Mouse (Mus musculus): ENCODE data around the gene Klf8.
"Not testable (repeated sequence)": the region's sequence is repeated elsewhere in the genome, so short reads cannot be mapped to it uniquely, and the experiment has no call there.

Gene Klf8

DNA sequence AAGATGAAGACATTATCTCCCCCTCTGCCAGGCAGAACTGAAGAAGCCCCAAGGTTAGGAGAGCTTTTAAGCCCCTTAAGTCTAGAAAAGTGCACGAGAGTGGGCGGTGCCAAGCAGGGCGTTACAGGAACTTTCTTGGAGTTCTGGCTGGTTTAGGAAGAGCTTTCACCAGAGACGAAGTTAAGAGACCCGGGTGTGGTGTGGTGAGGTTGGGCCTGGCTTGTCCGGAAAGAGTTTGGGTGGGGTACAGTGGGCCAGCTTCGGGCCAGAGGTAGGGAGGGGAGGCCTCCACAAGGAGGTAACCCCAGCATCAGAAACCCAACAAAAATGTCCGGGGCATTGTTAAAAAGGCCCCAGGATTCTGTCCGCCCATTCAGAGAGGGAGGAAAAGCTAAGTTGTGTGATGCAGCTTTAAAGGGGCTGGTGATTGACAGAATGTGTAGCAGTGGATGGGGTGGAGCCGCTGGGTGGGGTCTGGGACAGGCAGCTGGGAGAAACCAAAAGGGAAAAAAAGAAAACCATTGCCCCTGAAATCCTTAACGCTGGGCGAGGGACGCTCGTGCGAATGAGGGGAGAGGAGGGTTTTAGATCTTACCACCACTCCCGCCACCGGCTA, at the start of gene Klf8:
Gene Klf8 (plus strand): TSS at position 163 of the 616 bp plus-strand sequence.
- DNase-seq, result no peak

DNA sequence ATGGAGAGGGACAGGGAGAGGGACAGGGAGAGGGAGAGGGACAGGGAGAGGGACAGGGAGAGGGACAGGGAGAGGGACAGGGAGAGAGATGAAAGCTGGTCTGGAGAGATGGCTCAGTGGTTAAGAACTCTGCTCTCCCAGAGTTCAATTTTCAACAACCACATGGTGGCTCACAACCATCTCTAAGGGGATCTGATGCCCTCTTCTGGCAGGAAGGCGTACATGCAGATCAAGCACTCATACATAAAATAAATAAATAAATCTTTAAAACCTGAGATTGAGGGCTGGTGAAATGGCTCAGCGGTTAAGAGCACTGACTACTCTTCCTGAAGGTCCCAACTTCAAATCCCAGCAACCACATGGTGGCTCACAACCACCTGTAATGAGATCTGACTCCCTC, 38.1 kb upstream of the Klf8 start:
- not testable (repeated sequence) for DNase-seq

DNA sequence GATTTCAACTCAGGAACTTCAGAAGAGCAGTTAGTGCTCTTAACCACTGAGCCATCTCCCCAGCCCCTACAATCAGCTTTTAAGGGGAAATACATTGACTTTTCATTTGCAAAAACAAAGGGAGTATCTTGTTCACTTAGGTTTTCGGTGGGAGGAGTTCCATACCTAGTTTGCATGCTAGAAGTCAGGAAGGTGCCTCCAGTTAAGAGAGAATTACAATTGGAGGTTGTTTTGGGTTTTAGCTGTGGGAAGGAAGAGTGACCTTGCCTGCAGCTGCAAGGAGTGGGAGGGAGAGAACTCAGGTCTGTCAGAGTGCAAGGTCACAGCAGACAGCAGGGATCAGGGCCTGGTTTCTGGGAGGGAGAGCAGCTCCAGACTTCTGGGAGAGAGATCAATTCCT, 26.2 kb upstream of the Klf8 start:
- no peak for DNase-seq

DNA sequence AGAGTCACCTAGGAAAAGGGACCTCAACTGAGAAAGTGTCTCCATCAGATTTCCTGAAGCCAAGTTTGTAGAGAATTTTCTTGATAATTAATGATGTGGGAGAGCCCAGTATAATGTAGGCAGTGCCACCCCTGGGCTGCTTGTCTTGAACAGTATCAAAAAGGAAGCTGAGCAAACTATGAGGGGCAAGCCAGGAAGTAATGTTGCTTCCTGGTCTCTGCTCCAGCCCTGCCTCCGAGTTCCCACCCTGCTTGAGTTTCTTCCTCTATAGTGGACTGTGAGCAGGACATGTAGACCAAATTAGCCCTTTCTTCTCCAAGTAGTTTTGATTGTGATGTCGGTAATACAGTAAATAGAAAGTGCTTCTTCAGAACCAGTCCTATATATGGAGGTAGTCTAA, 6.0 kb upstream of the Klf8 start:
- no peak for DNase-seq

DNA sequence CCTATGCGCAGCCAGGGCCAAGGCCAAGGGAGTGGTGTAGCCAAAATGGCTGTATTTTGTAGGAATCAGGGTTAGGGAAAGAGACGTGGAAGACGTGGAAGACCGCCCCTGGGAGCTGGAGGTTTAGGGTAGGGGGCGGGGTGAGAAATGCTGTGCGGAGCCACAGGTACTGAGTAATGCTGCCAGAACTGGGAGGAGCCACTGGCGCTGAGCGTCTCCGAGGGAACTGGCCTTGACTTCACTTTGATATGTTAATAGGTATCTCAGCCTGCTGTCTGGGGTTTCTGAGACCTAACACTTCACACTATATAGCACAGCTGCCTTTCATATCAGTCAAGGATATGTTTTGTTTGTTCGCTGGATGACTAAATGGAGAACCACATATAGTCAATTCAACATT, 4.0 kb upstream of the Klf8 start:
- DNase-seq, result no peak

DNA sequence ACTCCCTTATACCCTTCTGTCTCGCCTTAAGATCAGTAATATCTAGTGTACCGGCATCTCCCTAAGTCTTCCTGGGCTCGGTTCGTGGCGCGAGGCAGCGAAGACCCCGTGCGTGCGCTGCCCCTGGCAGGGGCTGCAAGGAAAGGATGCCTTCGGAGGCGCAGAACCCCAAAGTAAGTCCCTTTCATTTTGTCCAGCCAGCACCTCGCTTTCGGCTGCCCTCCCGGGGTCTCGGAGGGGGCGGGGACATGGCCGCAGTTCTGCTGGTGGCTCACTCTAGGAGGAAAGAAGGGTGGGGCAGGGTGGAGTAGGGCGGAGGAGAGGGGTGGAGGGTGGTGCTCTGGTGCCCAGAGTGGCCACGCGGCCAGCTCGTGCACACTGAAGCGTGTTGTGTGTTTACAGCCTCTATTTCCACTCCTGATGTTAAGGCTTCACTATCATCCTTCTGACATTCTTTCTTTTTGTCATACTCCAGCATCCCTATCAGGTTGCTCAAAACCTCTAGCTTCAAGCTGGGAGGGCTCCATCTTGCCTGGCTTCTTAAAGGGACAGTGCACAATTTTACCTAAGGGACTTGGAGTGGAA, 746 bp downstream of the Klf8 start:
- DNase-seq, result peak; percentile 44

DNA sequence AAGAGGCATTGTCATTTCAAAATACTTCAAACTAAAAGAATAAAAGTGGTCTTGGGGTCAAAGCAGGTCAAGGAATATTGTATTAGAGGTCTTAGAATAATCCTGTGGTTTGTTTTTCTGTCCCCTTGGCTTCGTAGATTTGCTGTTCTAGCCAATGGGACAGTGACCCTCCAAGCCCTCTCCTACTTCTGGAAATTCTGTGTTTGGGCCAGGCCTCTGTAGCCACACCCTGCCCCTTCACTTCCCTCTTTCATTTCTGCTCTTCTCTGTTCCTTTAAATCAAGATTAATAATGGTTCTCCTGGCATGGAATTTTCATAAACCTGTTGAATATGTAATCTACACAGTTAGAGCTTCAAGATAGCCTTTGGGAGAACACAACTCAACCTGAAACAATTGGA, 17.0 kb downstream of the Klf8 start:
- DNase-seq, result no peak

DNA sequence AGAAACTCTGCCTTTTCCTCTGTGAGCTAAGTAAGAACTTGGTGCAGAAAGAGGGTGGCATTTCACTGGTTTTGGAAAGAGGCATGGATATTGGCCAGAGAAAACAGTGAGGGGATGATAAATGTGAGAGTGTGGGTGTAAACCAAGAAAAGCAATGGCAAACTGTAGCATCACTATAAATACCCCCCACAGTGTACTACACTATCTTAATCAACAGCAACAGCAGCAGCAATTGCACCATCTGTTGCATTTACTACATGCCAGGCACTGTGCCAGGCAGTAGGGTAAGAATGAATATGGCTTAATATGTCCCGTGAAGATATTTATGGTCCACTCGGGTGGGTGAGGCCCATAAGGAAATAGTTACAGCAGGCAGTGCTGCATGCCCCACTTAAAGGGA, 18.2 kb downstream of the Klf8 start:
- peak; percentile 40 for DNase-seq

DNA sequence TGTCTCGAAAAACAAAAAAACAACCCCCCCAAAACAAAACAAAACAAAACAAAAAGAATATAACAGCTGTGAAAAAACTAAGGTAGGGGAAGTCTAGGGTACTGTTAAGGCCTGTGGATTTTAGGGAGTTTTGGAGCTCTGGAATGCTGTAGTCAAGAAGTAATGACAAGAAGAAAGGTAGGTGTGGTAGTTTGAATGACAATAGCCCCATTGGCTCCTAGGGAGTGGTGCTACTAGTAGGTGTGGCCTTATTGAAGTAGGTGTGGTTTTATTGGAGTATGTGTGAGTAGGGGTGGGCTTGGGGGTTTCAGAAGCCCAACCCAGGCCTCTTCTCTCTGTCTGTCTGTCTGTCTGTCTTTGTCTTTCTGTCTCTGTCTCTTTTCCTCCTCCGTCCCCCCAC, 44.9 kb downstream of the Klf8 start:
- DNase-seq, result no peak

DNA sequence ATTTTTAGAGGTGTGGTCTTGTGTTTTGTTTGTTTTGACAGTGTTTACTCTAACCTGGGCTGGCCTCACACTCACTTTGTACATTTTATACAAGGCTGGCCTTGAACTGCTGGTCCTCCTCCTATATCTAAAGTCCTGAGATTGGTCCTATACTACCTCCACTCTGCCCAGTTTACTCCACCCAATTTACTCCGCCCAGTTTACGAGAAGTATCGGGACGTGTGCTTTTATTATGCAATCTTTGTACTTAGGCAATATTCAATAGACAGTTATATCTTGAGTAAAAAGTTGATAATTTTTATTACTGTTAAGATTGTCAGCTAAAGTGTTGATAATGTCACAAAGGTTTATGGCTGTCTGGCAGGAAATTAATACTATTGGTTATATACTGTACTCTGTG, 74.1 kb downstream of the Klf8 start:
- no peak for DNase-seq

DNA sequence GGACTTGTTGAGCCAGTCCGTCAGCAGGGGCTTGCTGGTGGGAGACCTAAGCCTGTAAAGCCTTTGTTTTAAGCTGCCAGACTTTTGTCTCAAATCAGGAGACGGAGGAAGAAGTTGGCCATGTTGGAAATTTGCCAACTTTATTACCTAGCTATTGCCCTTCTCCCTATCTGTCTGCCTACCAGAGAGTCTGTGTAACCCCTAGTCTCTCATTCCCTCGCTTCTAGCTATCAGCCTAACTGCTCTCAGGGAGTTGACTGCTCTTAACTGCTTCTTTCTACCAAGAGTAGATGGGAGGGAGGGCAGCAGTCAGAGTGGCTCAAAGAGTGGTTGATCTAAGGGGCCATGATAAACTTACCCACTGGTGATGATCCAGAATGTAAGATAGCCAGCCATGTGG, 85.8 kb downstream of the Klf8 start:
- no peak for DNase-seq

DNA sequence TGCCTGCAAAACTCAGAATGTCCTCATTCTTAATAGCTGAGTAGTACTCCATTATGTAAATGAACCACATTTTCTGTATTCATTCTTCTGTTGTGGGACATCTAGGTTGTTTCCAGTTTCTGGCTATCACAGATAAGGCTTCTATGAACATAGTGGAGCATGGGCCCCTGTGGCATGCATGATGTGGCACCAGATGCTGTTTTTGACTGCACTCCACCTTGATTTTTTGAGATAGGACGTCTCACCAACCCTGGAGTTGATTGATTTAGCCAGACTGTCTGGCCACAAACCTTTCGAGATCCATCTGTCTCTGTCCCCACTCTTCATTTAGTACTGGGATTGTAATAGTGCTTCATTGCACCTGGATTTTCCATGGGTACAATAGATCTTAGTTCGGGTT, 96.9 kb downstream of the Klf8 start:
- DNase-seq, result not testable (repeated sequence)

DNA sequence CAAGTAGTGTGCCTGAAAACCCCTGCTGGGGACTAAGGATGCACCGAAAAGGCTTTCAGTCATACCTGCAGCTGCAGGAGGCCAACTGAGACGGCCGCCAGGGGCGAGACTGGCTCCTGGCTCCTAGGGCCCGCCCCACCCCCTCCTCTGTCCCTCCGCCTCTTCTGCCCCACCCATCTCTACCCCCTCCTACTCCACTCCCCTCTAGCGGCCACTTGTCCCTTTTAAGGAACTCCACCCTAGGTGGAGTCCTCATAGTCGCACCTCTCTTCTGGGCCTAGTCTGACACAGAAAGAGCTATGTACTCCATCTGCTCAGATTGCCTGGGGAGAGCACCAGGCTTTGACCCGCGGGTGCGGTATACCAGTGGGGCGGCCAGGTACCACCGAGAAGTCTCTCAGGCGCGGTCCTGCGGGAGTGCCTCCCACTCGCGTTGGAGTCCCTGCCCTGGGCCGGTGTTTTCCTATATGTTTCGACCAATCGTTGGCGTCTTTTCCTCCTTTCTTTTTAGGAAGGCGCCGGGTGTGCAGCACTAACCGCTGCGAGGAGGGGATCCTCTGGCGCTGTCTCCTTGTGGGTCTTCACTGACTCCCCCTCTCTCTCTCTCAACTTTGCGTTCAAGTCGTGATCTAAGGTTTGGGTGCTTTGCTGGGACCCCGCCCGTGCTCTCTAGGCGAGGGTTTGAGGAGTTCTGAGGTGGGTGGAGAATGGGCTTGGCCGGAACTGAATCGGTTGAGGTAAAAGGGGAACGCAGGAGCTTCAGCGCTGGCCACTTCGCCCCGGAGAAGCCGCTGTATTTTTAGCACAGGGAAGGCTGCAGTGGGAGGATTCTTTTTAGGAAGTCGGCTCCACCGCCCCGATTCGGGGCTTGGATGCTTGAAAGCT, 122.3 kb downstream of the Klf8 start:
- peak; percentile 38 for DNase-seq

DNA sequence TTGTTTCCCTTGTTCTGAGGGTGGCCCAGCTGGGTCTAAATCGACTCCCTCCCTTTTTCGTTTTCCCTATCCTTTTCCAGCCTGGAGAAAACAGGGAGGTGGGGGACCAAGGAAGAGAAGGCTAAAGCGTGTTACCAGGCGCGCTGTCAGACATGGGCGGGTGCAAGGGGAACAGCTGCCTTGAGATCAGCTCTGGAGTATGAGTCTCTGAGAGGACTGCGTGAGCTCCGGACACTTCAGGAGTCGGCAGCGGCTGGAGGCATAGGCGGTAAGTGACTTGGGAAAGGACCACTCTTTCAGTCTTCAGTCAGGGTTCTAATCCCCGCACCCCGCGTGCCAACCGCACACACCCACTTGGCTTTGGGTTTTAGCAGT, 122.9 kb downstream of the Klf8 start:
- DNase-seq, result no peak

DNA sequence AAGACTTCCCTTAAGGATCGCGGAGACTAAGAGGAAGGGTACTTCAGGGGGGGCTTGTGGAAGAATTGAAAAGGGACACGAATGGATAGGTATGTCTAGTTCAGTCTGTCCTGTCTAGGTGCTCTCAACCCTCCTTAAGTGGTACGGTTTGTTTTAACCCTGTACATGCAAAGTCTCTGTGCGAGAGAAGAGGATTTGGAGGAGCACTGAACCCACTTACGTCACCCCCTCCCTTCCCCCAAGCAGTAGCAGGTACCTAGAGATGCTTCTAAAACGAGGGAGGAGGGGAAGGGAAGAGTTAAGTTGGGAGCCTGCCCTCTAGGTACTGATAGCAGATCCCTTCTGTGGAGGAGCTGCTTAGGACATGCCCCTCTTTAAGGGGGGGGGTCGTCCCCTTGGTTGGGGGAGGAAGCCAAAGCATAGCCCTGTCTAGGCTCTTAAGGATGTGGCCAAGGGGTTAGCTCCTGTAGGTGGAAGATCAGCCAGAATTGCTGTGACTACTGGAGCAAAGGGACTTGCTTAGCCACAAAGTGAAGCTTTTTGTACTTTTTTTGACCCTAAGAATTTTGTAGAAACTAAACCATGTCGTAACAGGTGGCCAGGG, 123.5 kb downstream of the Klf8 start:
- DNase-seq, result no peak

DNA sequence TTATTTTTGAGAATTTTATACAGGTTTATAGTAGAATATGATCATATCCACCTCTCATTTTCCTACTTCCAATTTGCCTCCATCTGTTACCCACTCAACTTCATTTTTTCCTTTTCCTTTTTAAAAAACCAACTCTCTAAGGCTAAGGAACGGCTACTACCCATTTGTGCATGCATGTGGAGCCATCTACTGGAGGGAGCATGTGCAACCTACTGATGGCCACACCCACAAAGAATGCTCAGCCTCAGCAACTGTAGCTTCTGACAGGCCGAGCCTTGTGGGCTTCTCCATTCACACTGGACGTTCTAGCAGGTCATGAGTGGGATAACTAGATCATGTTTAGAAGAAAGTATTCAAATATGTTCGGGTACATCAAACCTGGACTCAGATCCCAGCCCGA, 129.5 kb downstream of the Klf8 start:
- DNase-seq, result peak; percentile 19

DNA sequence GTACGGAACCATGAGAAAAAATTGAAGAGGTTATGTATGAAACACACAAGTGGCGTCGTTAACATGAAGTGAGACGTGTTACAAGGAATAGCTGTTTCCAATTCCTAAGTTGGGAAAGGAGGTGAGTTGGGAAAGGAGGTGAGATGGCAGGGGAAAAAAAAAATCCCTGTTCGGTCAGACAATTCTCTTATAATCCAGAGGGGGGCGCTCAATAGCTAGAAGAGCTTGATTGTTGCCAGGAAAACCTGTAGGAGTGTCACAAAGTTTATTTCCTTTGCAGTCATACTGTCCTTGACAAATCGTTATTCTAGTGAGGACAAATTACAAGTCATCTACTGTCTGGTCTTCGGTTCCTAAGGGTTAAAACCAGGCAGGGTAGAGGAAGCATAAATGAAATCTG, 132.5 kb downstream of the Klf8 start:
- no peak for DNase-seq

DNA sequence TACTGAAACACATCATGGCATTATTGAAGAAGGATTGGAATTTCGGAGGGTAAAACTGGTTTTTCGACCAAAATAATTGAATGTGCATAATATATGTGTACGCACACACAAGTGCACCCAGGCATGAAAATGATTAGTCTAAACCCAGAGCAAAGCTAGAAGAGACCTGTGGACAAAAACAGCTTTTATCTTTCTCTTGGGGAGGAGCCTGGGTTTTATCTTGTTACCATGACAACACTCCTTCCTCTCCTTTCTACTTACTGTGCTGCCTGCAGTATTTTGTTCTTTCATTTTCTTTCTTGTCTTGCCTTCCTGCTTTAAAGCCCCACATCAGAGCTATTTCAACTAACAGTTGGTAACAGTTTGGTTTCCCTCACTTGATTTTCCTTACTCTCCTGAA, 137.8 kb downstream of the Klf8 start:
- no peak for DNase-seq

DNA sequence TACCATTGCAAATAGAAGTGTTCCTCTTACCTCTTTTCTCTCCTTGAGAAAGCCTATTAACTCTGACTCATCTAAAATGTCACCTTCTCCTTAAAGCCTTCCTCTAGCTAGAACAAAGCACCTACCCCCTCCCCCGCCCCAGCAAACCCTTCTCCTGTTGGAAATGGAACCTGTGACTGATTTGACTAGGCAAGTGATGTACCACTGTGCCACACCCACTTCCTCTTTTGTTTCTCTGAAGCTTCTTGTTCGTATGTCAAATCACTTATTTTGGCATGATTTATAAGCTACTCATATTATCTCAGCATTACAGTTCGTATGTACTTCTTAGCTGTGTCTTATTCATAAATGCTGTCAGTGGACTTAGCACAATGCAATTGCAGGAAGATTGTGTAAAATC, 144.5 kb downstream of the Klf8 start:
- DNase-seq, result no peak

DNA sequence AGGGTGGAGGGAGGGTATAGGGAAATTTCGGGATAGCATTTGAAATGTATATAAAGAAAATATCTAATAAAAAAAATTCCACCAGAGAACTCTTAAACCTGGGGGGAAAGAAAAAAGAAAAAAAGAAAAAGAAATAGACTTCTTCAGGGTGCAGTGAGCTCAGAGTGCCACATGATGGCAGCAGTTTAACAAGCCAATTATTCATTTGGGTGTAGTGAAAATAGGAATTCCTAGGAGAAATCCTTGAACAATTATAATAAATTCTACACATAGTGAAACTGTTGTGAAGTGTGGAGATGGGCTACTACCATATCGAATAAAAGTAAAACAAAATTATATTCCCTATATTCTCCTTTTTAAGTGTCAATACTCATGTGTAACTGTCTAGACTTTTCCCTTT, 152.0 kb downstream of the Klf8 start:
- no peak for DNase-seq

DNA sequence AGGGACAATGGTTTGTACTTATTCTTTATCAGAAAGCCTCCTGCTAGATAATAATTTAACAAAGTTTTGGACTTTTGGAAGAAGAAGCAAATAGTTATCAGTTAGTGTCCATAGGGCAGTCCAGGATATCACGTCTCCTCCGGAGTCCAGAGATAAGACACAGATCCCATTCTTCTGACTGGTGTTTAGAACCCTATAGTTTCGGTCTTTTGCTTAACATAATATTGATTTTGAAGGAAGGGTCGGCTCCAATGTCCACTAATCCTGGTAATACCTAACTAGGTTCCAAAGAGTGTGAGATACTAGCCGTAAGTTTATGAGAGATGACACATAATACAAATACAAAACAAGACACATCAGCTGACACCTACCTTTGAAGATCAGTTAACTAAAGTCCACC, 179.8 kb downstream of the Klf8 start:
- DNase-seq, result no peak

DNA sequence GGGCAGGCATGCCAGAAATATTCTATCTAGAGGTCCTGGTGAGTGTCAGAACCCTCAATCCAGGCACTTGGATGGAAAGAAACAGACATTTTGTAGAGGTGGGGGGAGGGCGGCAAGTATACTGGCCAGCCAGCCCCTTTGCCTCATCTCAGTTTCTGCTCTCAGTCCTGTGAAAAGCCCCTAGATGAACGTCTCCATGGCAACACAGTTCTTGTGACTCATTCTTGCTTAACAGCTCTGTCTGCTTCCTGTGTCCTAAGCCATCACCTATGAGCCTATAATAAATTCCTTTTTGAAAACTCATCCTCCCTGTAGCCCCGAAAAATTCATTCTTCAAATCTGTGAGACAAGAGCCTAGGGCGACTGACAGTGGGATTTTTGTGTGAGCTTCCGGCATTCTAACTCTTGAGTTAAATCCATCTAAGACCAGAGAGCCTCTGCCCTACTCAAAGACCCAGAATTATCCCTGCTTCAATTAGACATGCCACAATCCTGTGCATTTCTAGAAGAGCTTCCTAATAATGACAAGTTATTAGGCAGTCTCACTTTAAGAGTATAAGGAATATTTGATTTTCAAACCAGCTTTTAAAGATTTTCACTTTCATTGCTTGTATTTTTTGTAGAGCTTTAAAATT, 196.5 kb downstream of the Klf8 start:
- no peak for DNase-seq

DNA sequence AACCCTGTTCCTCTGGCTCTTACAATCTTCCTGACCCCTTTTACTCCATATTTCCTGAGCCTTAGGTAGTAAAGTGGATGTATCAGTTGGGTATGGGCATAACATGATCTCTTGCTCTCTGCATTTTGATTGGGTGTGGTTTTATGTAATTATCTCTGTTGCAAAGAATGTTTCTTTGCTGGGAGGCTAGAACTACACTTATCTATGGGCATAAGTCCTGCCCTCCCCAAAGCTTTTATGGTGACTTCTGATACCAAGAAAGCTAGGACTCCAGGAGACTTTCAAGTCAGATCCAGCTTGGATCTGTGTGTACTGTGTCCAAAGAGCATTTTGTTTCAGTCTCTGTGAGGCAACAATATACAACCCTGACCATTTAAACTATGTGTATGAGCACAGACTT, 202.3 kb downstream of the Klf8 start:
- no peak for DNase-seq

DNA sequence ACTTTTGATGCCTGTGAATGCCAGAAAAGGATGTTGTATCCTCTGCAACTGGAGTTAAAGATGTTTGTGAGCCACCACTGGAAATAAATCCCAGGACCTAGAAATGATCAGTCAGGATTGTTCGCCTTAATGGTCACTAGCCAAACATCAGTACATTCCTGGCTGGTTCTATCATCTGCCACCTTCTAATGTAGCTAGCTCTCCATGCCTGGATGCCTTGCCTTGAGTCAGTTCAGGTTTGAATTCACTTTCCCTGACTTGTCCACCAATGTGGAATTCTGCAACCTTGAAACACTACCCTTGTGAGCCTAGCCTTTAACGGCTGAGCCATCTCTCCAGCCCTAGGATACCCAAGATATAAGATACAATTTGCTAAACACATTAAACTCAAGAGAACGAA, 202.8 kb downstream of the Klf8 start:
- no peak for DNase-seq

Measured in right cerebral cortex, postnatal 25 days (tissue).